Mouse (Mus musculus) CH12F3 (cell line): Measurements from ENCODE around the gene Atg4a.

ENCODE experiments used
- in situ Hi-C: fragments of 300-500 bp; cut with MboI; formaldehyde crosslinking; loops from 2 replicates; pipeline ENCODE4 v1.14.3; 2020; ENCODE audit warnings: low sequenced_read_pairs

The Atg4a gene

GRCm38 (mm10) chrX:141158160-141158559 is 201.5 kb downstream of the Atg4a start:
- in situ Hi-C loops = no loop called here

GRCm38 (mm10) chrX:141160371-141160770 is 203.7 kb downstream of the Atg4a start:
- in situ Hi-C loops = no loop called here

- in situ Hi-C loops = no loop called here
These were observed 208.4 kb downstream of the Atg4a start for GRCm38 (mm10) chrX:141165067-141165466.

GRCm38 (mm10) chrX:141175353-141175752 is 218.6 kb downstream of the Atg4a start:
- in situ Hi-C loops = no loop called here

- in situ Hi-C loops = no loop called here
These were observed 238.3 kb downstream of the Atg4a start for GRCm38 (mm10) chrX:141195036-141195435.

GRCm38 (mm10) chrX:141198993-141199392 is 242.3 kb downstream of the Atg4a start:
- in situ Hi-C loops = no loop called here

GRCm38 (mm10) chrX:141212802-141213201 is 256.1 kb downstream of the Atg4a start:
- in situ Hi-C loops = no loop called here
